Mouse (Mus musculus): ENCODE results near the gene Lrmda. TPM values are rescaled to one million over a fixed set of nuclear protein-coding genes. Genes with fewer than 3 reads are reported as not detected.

The Lrmda gene
- total and polyA plus RNA-seq, 2 experiments: 0.18 to 0.50 TPM

DNA sequence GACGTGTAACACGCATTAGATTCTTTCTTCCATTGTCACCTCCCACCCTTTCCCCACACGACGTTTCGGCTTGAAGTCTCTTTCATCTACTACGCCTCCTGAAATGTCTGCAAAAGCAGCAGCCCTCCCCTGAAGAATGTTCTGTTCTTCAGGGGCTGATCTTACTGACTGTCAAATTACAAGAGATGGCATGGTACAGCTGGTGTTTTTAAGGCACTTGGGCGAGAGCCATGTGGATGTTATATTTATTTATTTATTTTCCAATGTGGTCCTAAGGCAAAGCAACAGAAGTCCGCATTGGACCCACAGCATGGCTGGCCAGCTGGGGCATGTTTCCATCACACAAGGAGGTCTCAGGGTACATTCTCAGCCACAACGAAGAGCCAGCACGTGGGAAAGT, 731.8 kb downstream of the Lrmda start:
- H3K27me3 ChIP-seq (ENCODE audit: control insufficient read depth, insufficient read depth, low read length): no peaks in the 10 kb centered on the region
- no peaks in the 10 kb centered on the region for H3K79me2 ChIP-seq (ENCODE audit: control insufficient read depth, insufficient read depth, low read length)
- TF ChIP-seq POLR2A (IDR thresholded peaks at IDR 0.05; ENCODE audit: extremely low read depth, insufficient read depth, low read length) (no peak), CTCF (IDR thresholded peaks at IDR 0.05; ENCODE audit: low read depth, low read length) (no peak)
- H3K36me3 ChIP-seq (ENCODE audit: control insufficient read depth, insufficient read depth, low read length): no peaks in the 10 kb centered on the region
- no peak overlapping the region for H3K4me3 ChIP-seq (ENCODE audit: insufficient read depth, low read depth, low read length)
- H3K4me1 ChIP-seq (ENCODE audit: control insufficient read depth, insufficient read depth, low read length): no peaks in the 10 kb centered on the region
- no peak overlapping the region for H3K9ac ChIP-seq (ENCODE audit: low read depth, low read length)
- no peak for DNase-seq (ENCODE audit: extremely low read depth, low read depth, low spot score)
- 90% methylated on average over 10 of the region's 10 CpGs for WGBS
- no peak overlapping the region for H3K27ac ChIP-seq (replicated peaks; ENCODE audit: insufficient read depth, low read depth, low read length)

GRCm38 (mm10) chr14:22754633-22755032, 735.1 kb downstream of the Lrmda start:
- TF ChIP-seq CTCF (IDR thresholded peaks at IDR 0.05; ENCODE audit: low read depth, low read length) (no peak), POLR2A (IDR thresholded peaks at IDR 0.05; ENCODE audit: extremely low read depth, insufficient read depth, low read length) (no peak)
- WGBS: 94% methylated on average over 5 of the region's 5 CpGs

GRCm38 (mm10) chr14:22757493-22757892, 738.0 kb downstream of the Lrmda start:
- no peaks in the 10 kb centered on the region for H3K36me3 ChIP-seq (ENCODE audit: control insufficient read depth, insufficient read depth, low read length)
- no peak overlapping the region for H3K27ac ChIP-seq (replicated peaks; ENCODE audit: insufficient read depth, low read depth, low read length)
- H3K79me2 ChIP-seq (ENCODE audit: control insufficient read depth, insufficient read depth, low read length): no peaks in the 10 kb centered on the region
- H3K4me3 ChIP-seq (ENCODE audit: insufficient read depth, low read depth, low read length): no peak overlapping the region
- no peak for DNase-seq (ENCODE audit: extremely low read depth, low read depth, low spot score)
- no peaks in the 10 kb centered on the region for H3K27me3 ChIP-seq (ENCODE audit: control insufficient read depth, insufficient read depth, low read length)
- no peak overlapping the region for H3K9ac ChIP-seq (ENCODE audit: low read depth, low read length)
- no peaks in the 10 kb centered on the region; the same call in 1 of the 2 replicates for H3K4me1 ChIP-seq (ENCODE audit: control insufficient read depth, insufficient read depth, low read length)
- TF ChIP-seq POLR2A (IDR thresholded peaks at IDR 0.05; ENCODE audit: extremely low read depth, insufficient read depth, low read length) (no peak), CTCF (IDR thresholded peaks at IDR 0.05; ENCODE audit: low read depth, low read length) (no peak)
- 91% methylated on average over 3 of the region's 3 CpGs for WGBS

More at GRCm38 (mm10) chr14:22754633-22755032, 735.1 kb downstream of the Lrmda start:
- no peaks in the 10 kb centered on the region for H3K36me3 ChIP-seq (ENCODE audit: control insufficient read depth, insufficient read depth, low read length)
- H3K27me3 ChIP-seq (ENCODE audit: control insufficient read depth, insufficient read depth, low read length): no peaks in the 10 kb centered on the region
- H3K4me3 ChIP-seq (ENCODE audit: insufficient read depth, low read depth, low read length): no peak overlapping the region
- DNase-seq (ENCODE audit: extremely low read depth, low read depth, low spot score): no peak
- no peaks in the 10 kb centered on the region for H3K79me2 ChIP-seq (ENCODE audit: control insufficient read depth, insufficient read depth, low read length)
- no peaks in the 10 kb centered on the region for H3K4me1 ChIP-seq (ENCODE audit: control insufficient read depth, insufficient read depth, low read length)
- H3K27ac ChIP-seq (replicated peaks; ENCODE audit: insufficient read depth, low read depth, low read length): no peak overlapping the region
- no peak overlapping the region for H3K9ac ChIP-seq (ENCODE audit: low read depth, low read length)

DNA sequence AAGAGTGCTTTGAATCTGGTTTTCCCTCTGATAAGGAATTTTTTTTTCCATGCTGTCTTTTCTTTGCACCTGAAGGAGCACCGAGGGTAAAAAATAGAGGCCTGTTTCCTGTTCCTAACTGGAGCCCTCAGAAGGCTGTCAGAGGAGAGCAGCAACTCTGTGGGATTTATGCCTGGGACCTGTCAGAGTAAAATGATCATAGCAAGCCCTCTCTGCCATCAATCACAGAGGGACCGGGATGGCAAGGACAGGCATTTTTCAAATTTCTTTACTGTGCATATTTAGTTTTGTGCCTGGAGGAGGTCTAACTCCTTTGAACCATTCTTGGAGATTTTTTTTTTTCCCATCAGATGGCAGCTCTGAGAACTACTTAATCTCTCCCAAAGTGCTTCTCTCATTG, 739.7 kb downstream of the Lrmda start:
- no peaks in the 10 kb centered on the region; the same call in 1 of the 2 replicates for H3K4me1 ChIP-seq (ENCODE audit: control insufficient read depth, insufficient read depth, low read length)
- H3K27me3 ChIP-seq (ENCODE audit: control insufficient read depth, insufficient read depth, low read length): no peaks in the 10 kb centered on the region
- no peak overlapping the region for H3K4me3 ChIP-seq (ENCODE audit: insufficient read depth, low read depth, low read length)
- no peak for DNase-seq (ENCODE audit: extremely low read depth, low read depth, low spot score)
- H3K27ac ChIP-seq (replicated peaks; ENCODE audit: insufficient read depth, low read depth, low read length): peak overlapping the region; percentile 47; the same call in 1 of the 2 replicates
- TF ChIP-seq POLR2A (IDR thresholded peaks at IDR 0.05; ENCODE audit: extremely low read depth, insufficient read depth, low read length) (no peak), CTCF (IDR thresholded peaks at IDR 0.05; ENCODE audit: low read depth, low read length) (no peak)
- no peak overlapping the region for H3K9ac ChIP-seq (ENCODE audit: low read depth, low read length)
- H3K79me2 ChIP-seq (ENCODE audit: control insufficient read depth, insufficient read depth, low read length): no peaks in the 10 kb centered on the region
- WGBS: 47% methylated on average over 2 of the region's 2 CpGs
- no peaks in the 10 kb centered on the region for H3K36me3 ChIP-seq (ENCODE audit: control insufficient read depth, insufficient read depth, low read length)

GRCm38 (mm10) chr14:22759673-22760072, 740.2 kb downstream of the Lrmda start:
- no peak overlapping the region for H3K4me3 ChIP-seq (ENCODE audit: insufficient read depth, low read depth, low read length)
- DNase-seq (ENCODE audit: extremely low read depth, low read depth, low spot score): peak; percentile 32
- H3K27ac ChIP-seq (replicated peaks; ENCODE audit: insufficient read depth, low read depth, low read length): peak overlapping the region; percentile 48
- TF ChIP-seq CTCF (IDR thresholded peaks at IDR 0.05; ENCODE audit: low read depth, low read length) (no peak), POLR2A (IDR thresholded peaks at IDR 0.05; ENCODE audit: extremely low read depth, insufficient read depth, low read length) (no peak)
- no peaks in the 10 kb centered on the region for H3K27me3 ChIP-seq (ENCODE audit: control insufficient read depth, insufficient read depth, low read length)
- no peaks in the 10 kb centered on the region for H3K36me3 ChIP-seq (ENCODE audit: control insufficient read depth, insufficient read depth, low read length)
- no peak overlapping the region for H3K9ac ChIP-seq (ENCODE audit: low read depth, low read length)
- H3K4me1 ChIP-seq (ENCODE audit: control insufficient read depth, insufficient read depth, low read length): no peaks in the 10 kb centered on the region; the same call in 1 of the 2 replicates
- H3K79me2 ChIP-seq (ENCODE audit: control insufficient read depth, insufficient read depth, low read length): no peaks in the 10 kb centered on the region

DNA sequence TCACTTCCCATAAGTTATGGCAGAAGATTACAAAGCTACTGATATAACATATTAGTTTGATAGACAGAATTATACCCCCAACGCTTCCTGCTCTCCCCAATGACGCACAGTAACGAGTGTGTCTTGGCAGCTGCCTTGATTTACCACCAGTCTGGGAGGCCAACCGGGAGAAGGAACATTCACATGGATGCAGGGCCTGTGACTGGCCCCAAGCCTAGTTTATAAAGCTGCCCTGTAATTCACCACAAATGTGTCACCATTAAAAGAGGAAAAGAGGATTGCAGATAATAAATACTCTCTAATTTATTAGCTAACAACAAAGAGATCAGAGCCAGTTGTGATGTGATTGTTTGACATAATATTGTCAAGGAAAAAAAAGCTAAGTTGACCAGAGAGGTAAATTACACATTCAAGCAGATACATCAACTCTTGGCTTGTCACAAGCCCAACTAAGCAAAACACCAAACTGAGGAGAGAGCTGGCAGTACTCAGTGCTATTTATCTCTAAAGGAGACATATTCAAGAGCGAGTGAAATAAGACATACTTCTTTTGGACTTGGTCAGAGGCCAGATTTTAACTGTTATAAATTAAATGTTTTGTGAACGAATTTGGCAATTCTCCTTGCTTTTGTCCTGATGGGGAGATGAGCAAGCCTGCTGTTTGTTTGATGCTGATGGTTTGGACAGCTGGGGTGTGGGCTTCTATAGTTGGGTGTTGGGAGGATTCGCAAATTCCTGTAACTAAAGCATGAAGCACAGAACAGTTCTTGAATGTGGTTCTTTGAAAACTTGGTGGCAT, 740.9 kb downstream of the Lrmda start:
- no peak for DNase-seq (ENCODE audit: extremely low read depth, low read depth, low spot score)
- Histone ChIP-seq H3K27ac (replicated peaks; ENCODE audit: insufficient read depth, low read depth, low read length) (peak overlapping the region; percentile 48), H3K27me3 (ENCODE audit: control insufficient read depth, insufficient read depth, low read length) (no peaks in the 10 kb centered on the region)

More for the DNA sequence above, 740.9 kb downstream of the Lrmda start:
- Histone ChIP-seq H3K4me1 (ENCODE audit: control insufficient read depth, insufficient read depth, low read length) (no peaks in the 10 kb centered on the region; the same call in 1 of the 2 replicates), H3K36me3 (ENCODE audit: control insufficient read depth, insufficient read depth, low read length) (no peaks in the 10 kb centered on the region), H3K4me3 (ENCODE audit: insufficient read depth, low read depth, low read length) (no peak overlapping the region), H3K79me2 (ENCODE audit: control insufficient read depth, insufficient read depth, low read length) (no peaks in the 10 kb centered on the region), H3K9ac (ENCODE audit: low read depth, low read length) (no peak overlapping the region)
- TF ChIP-seq POLR2A (IDR thresholded peaks at IDR 0.05; ENCODE audit: extremely low read depth, insufficient read depth, low read length) (no peak), CTCF (IDR thresholded peaks at IDR 0.05; ENCODE audit: low read depth, low read length) (no peak)
- WGBS: 76% methylated on average over 7 of the region's 7 CpGs

All from liver, adult 2 months (tissue).